Mouse (Mus musculus): ENCODE results near the gene Gm10192. TPM values are rescaled to one million over a fixed set of nuclear protein-coding genes. Genes with fewer than 3 reads are reported as not detected.

The Gm10192 gene
- not detected for polyA plus RNA-seq (2014; fragmentation: Illumina TruSeq; extraction: RNeasy Lipid Tissue Mini Kit (QIAGEN cat#74804); ENCODE audit: low read depth, low replicate concordance)

DNA sequence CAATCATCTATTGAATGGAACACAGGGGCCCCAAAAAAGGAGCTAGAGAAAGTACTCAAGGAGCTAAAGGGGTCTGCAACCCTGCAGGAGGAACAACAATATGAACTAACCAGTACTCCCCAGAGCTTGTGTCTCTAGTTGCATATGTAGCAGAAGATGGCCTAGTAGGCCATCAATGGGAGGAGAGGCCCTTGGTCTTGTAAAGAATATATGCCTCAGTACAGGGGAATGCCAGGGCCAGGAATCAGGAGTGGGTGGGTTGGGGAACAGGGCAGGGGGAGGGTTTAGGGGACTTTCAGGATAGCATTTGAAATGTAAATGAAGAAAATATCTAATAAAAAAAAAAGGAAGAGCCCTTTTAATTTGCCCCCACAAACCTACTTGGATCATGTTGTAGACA, at the start of gene Gm10192:
Gene Gm10192, minus strand, starts transcription at position 101 of the 400 bp plus-strand sequence.

